11 mouse cellular contexts compared by ENCODE assay signal in genomic region chr9:15421864-15422263, GRCm38 (mm10).
A peak's percentile ranks its signal among the peaks of the same experiment; 100 is the strongest.
DNase-seq lines count a peak whose midpoint lies in the region; ATAC-seq and TF ChIP-seq lines count a peak whose summit lies in the region.
"Had no signal": no experiment of that assay in that cellular context is flagged by ENCODE, and none has a peak within 500 bp of the region (broad histone marks: within the 10 kb centered on the region; RNA-seq: fewer than 3 reads in every experiment).

No protein-coding gene starts in this region.

- no peaks in the 10 kb centered on the region for H3K36me3 ChIP-seq in hindbrain, embryonic 10.5 days
- no peaks in the 10 kb centered on the region for H3K36me3 ChIP-seq in hindbrain, embryonic 12.5 days
- H3K36me3 ChIP-seq in embryonic facial prominence, embryonic 14.5 days (ENCODE audit: control insufficient read depth, insufficient read depth, low read length), result no peaks in the 10 kb centered on the region
- H3K36me3 ChIP-seq in hindbrain, embryonic 16.5 days (ENCODE audit: control insufficient read depth, insufficient read depth, low read length), result no peaks in the 10 kb centered on the region
- no peaks in the 10 kb centered on the region for H3K36me3 ChIP-seq in midbrain, postnatal 0 days (ENCODE audit: insufficient read depth, low read length)
- H3K36me3 ChIP-seq: liver, embryonic 13.5 days had no signal

- no peak overlapping the region for H3K9ac ChIP-seq in hindbrain, embryonic 12.5 days
- no peak overlapping the region for H3K9ac ChIP-seq in embryonic facial prominence, embryonic 14.5 days (ENCODE audit: low read depth, low read length)
- H3K9ac ChIP-seq in hindbrain, embryonic 16.5 days (ENCODE audit: low read depth, low read length), result no peak overlapping the region
- H3K9ac ChIP-seq in midbrain, postnatal 0 days (replicated peaks; ENCODE audit: low read length, poor library complexity, severe bottlenecking), result no peak overlapping the region
- H3K9ac ChIP-seq: liver, embryonic 13.5 days had no signal

- no peaks in the 10 kb centered on the region for H3K9me3 ChIP-seq in hindbrain, embryonic 10.5 days
- no peaks in the 10 kb centered on the region for H3K9me3 ChIP-seq in hindbrain, embryonic 12.5 days (replicated peaks)
- no peaks in the 10 kb centered on the region for H3K9me3 ChIP-seq in embryonic facial prominence, embryonic 14.5 days (ENCODE audit: control insufficient read depth, low read length)
- H3K9me3 ChIP-seq in hindbrain, embryonic 16.5 days (ENCODE audit: control insufficient read depth, low read length), result no peaks in the 10 kb centered on the region
- H3K9me3 ChIP-seq in midbrain, postnatal 0 days (ENCODE audit: low read length), result no peaks in the 10 kb centered on the region
- H3K9me3 ChIP-seq: liver, embryonic 13.5 days; megakaryocyte, embryonic 14.5 days had no signal

- TF ChIP-seq CTCF in midbrain, postnatal 0 days (IDR thresholded peaks at IDR 0.05), result no peak

- H3K4me1 ChIP-seq in hindbrain, embryonic 10.5 days (replicated peaks), result peaks cover 23% of the 10 kb centered on the region
- H3K4me1 ChIP-seq in hindbrain, embryonic 12.5 days, result peaks cover 10% of the 10 kb centered on the region
- H3K4me1 ChIP-seq in embryonic facial prominence, embryonic 14.5 days (ENCODE audit: control insufficient read depth, insufficient read depth, low read length), result peaks cover 9% of the 10 kb centered on the region
- peaks cover 6% of the 10 kb centered on the region; the same call in 1 of the 2 replicates for H3K4me1 ChIP-seq in hindbrain, embryonic 16.5 days (ENCODE audit: control insufficient read depth, insufficient read depth, low read depth, low read length)
- no peaks in the 10 kb centered on the region for H3K4me1 ChIP-seq in midbrain, postnatal 0 days (ENCODE audit: insufficient read depth, low read length)
- H3K4me1 ChIP-seq: liver, embryonic 13.5 days; megakaryocyte, embryonic 14.5 days had no signal

- no peak overlapping the region for H3K4me3 ChIP-seq in hindbrain, embryonic 10.5 days
- no peak overlapping the region for H3K4me3 ChIP-seq in hindbrain, embryonic 12.5 days
- no peak overlapping the region for H3K4me3 ChIP-seq in embryonic facial prominence, embryonic 14.5 days (ENCODE audit: low read depth, low read length)
- H3K4me3 ChIP-seq in hindbrain, embryonic 16.5 days (ENCODE audit: low read length), result no peak overlapping the region
- H3K4me3 ChIP-seq in midbrain, postnatal 0 days (ENCODE audit: low read depth, low read length), result no peak overlapping the region
- H3K4me3 ChIP-seq: liver, embryonic 13.5 days; megakaryocyte, embryonic 14.5 days had no signal

- no peaks in the 10 kb centered on the region for H3K27me3 ChIP-seq in hindbrain, embryonic 10.5 days (ENCODE audit: insufficient read depth, poor library complexity, severe bottlenecking)
- H3K27me3 ChIP-seq in hindbrain, embryonic 12.5 days, result no peaks in the 10 kb centered on the region
- no peaks in the 10 kb centered on the region for H3K27me3 ChIP-seq in embryonic facial prominence, embryonic 14.5 days (replicated peaks; ENCODE audit: control insufficient read depth, insufficient read depth, low read length)
- H3K27me3 ChIP-seq in hindbrain, embryonic 16.5 days (replicated peaks; ENCODE audit: control insufficient read depth, insufficient read depth, low read length), result no peaks in the 10 kb centered on the region
- H3K27me3 ChIP-seq in midbrain, postnatal 0 days (ENCODE audit: insufficient read depth, low read length), result no peaks in the 10 kb centered on the region
- H3K27me3 ChIP-seq: liver, embryonic 13.5 days; megakaryocyte, embryonic 14.5 days had no signal

- WGBS in hindbrain, embryonic 10.5 days, result 42% methylated on average over 10 of the region's 10 CpGs
- 32% methylated on average over 10 of the region's 10 CpGs for WGBS in hindbrain, embryonic 12.5 days
- WGBS in embryonic facial prominence, embryonic 14.5 days, result 14% methylated on average over 10 of the region's 10 CpGs
- 23% methylated on average over 10 of the region's 10 CpGs for WGBS in hindbrain, embryonic 16.5 days
- WGBS in midbrain, postnatal 0 days, result 12% methylated on average over 10 of the region's 10 CpGs

- intact Hi-C loops in left cerebral cortex, postnatal 10 days (cut with DNase I), result no loop called here

- peak overlapping the region; percentile 31; the same call in 1 of the 2 replicates for H3K27ac ChIP-seq in hindbrain, embryonic 10.5 days
- no peak overlapping the region for H3K27ac ChIP-seq in hindbrain, embryonic 12.5 days
- H3K27ac ChIP-seq in embryonic facial prominence, embryonic 14.5 days (replicated peaks; ENCODE audit: low read depth, low read length), result 0 out of 2 replicates have a peak overlapping the region, but pooled peaks have one; percentile 10
- no peak overlapping the region for H3K27ac ChIP-seq in hindbrain, embryonic 16.5 days (ENCODE audit: low read depth, low read length)
- no peak overlapping the region for H3K27ac ChIP-seq in midbrain, postnatal 0 days (ENCODE audit: low read depth, low read length)
- H3K27ac ChIP-seq: liver, embryonic 13.5 days had no signal

- no peak overlapping the region for H3K4me2 ChIP-seq in hindbrain, embryonic 12.5 days (replicated peaks)
- no peak overlapping the region; the same call in 1 of the 2 replicates for H3K4me2 ChIP-seq in embryonic facial prominence, embryonic 14.5 days (ENCODE audit: low read depth, low read length)
- no peak overlapping the region for H3K4me2 ChIP-seq in hindbrain, embryonic 16.5 days (ENCODE audit: low read length)
- no peak overlapping the region for H3K4me2 ChIP-seq in midbrain, postnatal 0 days (ENCODE audit: low read depth, low read length, poor library complexity, severe bottlenecking)
- H3K4me2 ChIP-seq: heart, embryonic 11.5 days; liver, embryonic 13.5 days had no signal

- ATAC-seq in hindbrain, embryonic 12.5 days (ENCODE audit: low FRiP score), result no peak; the same call in 1 of the 2 replicates
- 0 out of 2 replicates have a peak, but pooled peaks have one; percentile 22 for ATAC-seq in embryonic facial prominence, embryonic 14.5 days (ENCODE audit: low read depth)
- ATAC-seq in hindbrain, embryonic 16.5 days, result peak; percentile 83
- peak; percentile 68 for ATAC-seq in midbrain, postnatal 0 days (ENCODE audit: low FRiP score)

- peak; percentile 15 for DNase-seq in hindbrain, embryonic 10.5 days (ENCODE audit: low spot score)
- DNase-seq in embryonic facial prominence, embryonic 14.5 days (ENCODE audit: low spot score), result peak; percentile 14
- peak; percentile 55 for DNase-seq in midbrain, postnatal 0 days (ENCODE audit: low spot score)
- no peak for DNase-seq in left cerebral cortex, postnatal 10 days (ENCODE audit: extremely low spot score in 1 of 2, low spot score in 2 of 2)
- no peak for DNase-seq in lung, postnatal 25 days (ENCODE audit: low spot score)
- DNase-seq in frontal cortex, postnatal 10 days (ENCODE audit: low spot score in 2 of 2), result no peak
- DNase-seq: liver, embryonic 13.5 days had no signal

Comparison
In these comparisons a context has a peak if more than half of its experiments do, and no peak if none do; other contexts are left out.
1. H3K27ac ChIP-seq: peak in hindbrain, embryonic 10.5 days (single experiment) and embryonic facial prominence, embryonic 14.5 days (single experiment); none in hindbrain, embryonic 12.5 days (single experiment), hindbrain, embryonic 16.5 days (single experiment) and midbrain, postnatal 0 days (single experiment).
2. DNase-seq: peak in hindbrain, embryonic 10.5 days (single experiment), embryonic facial prominence, embryonic 14.5 days (single experiment) and midbrain, postnatal 0 days (single experiment); none in left cerebral cortex, postnatal 10 days (0 of 2), lung, postnatal 25 days (single experiment) and frontal cortex, postnatal 10 days (0 of 2).